Mouse (Mus musculus) neural tube, postnatal 0 days (tissue): Measurements from ENCODE around the gene Sema4a. TPM values are rescaled to one million over a fixed set of nuclear protein-coding genes. Genes with fewer than 3 reads are reported as not detected.

Source experiments
- microRNA-seq: library from miRNA; unstranded; fragments of <30 nt; microRNA quantifications from one replicate; pipeline ENCODE4, GENCODE M21; 2016
- polyA plus RNA-seq: library from polyadenylated mRNA; unstranded; fragments of >200 nt; fragmentation: Nextera tagmentation; extraction: Ambion mirVana; gene quantifications from 2 replicates; pipeline ENCODE4 v1.2.1, GENCODE M21; 2015

Sema4a gene
- polyA plus RNA-seq = 27.0 and 28.0 TPM in 2 replicates

GRCm38 (mm10) chr3:88460983-88461696 lies at the start of gene Sema4a:
Sema4a (minus strand) TSS chr3:88461182.

GRCm38 (mm10) chr3:88509692-88510420 lies 48.9 kb upstream of the Sema4a start, which contains the start of gene Lmna:
Lmna (minus strand) TSS chr3:88509956.

GRCm38 (mm10) chr3:88424605-88425329 lies 36.2 kb downstream of the Sema4a start, which contains the start of gene Slc25a44:
Slc25a44 (minus strand) TSS chr3:88425139.

GRCm38 (mm10) chr3:88409741-88410644 lies 51.0 kb downstream of the Sema4a start, which contains the start of gene Pmf1:
Pmf1 (minus strand) TSS chr3:88410331.

Small RNA genes lying within 50 kb of the gene (microRNA-seq; reads per million reads assigned to microRNA genes)
- not detected for gene Mir7011

Other genes with a start within 250 kb of the Sema4a start
- 0.53 and 0.73 TPM in 2 replicates for gene Rhbg, start 206.5 kb downstream of the Sema4a start, polyA plus RNA-seq
- 0.39 and 0.50 TPM in 2 replicates for gene Gm38392, start 174.0 kb downstream of the Sema4a start, polyA plus RNA-seq
- gene Tsacc, start 164.2 kb downstream of the Sema4a start, polyA plus RNA-seq = 10.7 and 12.6 TPM in 2 replicates
- gene Cct3, start 164.1 kb downstream of the Sema4a start, polyA plus RNA-seq = 350 and 357 TPM in 2 replicates
- 132 and 139 TPM in 2 replicates for gene Glmp, start 136.2 kb downstream of the Sema4a start, polyA plus RNA-seq
- gene Tmem79, start 125.0 kb downstream of the Sema4a start, polyA plus RNA-seq = 1.5 TPM in 2 replicates
- gene Smg5, start 124.9 kb downstream of the Sema4a start, polyA plus RNA-seq = 37.5 and 39.9 TPM in 2 replicates
- gene Paqr6, start 96.6 kb downstream of the Sema4a start, polyA plus RNA-seq = 8.0 and 11.4 TPM in 2 replicates
- not detected in 2 replicates for gene Bglap3, start 88.4 kb downstream of the Sema4a start, polyA plus RNA-seq
- 1.4 and 1.5 TPM in 2 replicates for gene Bglap2, start 82.5 kb downstream of the Sema4a start, polyA plus RNA-seq
- gene Bglap, start 76.7 kb downstream of the Sema4a start, polyA plus RNA-seq = 2.0 and 2.5 TPM in 2 replicates
- gene Pmf1, start 50.9 kb downstream of the Sema4a start, polyA plus RNA-seq = 29.2 and 33.8 TPM in 2 replicates
- gene Slc25a44, start 36.0 kb downstream of the Sema4a start, polyA plus RNA-seq = 31.5 and 36.8 TPM in 2 replicates
- 79.1 and 80.0 TPM in 2 replicates for gene Lmna, start 48.8 kb upstream of the Sema4a start, polyA plus RNA-seq
- gene Mex3a, start 71.2 kb upstream of the Sema4a start, polyA plus RNA-seq = 7.9 and 10.1 TPM in 2 replicates
- 0.57 and 0.69 TPM in 2 replicates for gene Rab25, start 87.1 kb upstream of the Sema4a start, polyA plus RNA-seq
- gene Lamtor2, start 91.9 kb upstream of the Sema4a start, polyA plus RNA-seq = 178 and 194 TPM in 2 replicates
- gene Ubqln4, start 92.6 kb upstream of the Sema4a start, polyA plus RNA-seq = 29.3 and 34.0 TPM in 2 replicates
- 189 and 202 TPM in 2 replicates for gene Ssr2, start 114.7 kb upstream of the Sema4a start, polyA plus RNA-seq
- gene Arhgef2, start 144.8 kb upstream of the Sema4a start, polyA plus RNA-seq = 53.1 and 58.9 TPM in 2 replicates
- gene Rxfp4, start 192.0 kb upstream of the Sema4a start, polyA plus RNA-seq = not detected in 2 replicates
- 53.2 and 62.6 TPM in 2 replicates for gene Khdc4, start 224.6 kb upstream of the Sema4a start, polyA plus RNA-seq